Comparison of ENCODE assay signal across 11 mouse cellular contexts in the genomic region with DNA sequence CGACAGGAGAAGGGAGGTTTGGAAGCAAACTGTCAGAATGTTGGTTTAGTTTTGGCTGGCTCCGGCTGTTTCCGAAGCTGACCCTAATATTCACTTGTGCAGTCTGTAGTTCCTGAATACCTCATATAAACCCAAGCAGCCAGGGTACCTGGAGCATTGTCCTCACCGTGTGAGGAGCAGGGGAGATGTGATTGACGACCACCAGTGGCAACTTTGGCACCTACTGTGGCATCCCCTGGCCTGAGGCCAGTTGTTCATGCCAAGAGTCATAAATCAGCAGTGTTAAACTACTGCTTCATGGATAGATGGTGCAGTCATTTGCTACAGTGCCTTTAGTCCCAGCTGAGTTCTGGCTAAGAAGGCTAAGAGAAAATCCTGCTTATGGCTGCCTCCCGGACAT. TPM values are rescaled to one million over a fixed set of nuclear protein-coding genes. Genes with fewer than 3 reads are reported as not detected.
DNase-seq lines count a peak whose midpoint lies in the region.
"Had no signal": no experiment of that assay in that cellular context is flagged by ENCODE, and none has a peak within 500 bp of the region (broad histone marks: within the 10 kb centered on the region; RNA-seq: fewer than 3 reads in every experiment).

No protein-coding gene starts in this region.

- intact Hi-C loops in gastrocnemius, postnatal 14 days (cut with DNase I; ENCODE audit: low total_unique reads), result no loop called here

- DNase-seq in gastrocnemius, postnatal 14 days, result peak; percentile 20
- no peak for DNase-seq in gastrocnemius, adult 18-20 months (ENCODE audit: low spot score)
- DNase-seq in kidney, postnatal 4 days, result peak; percentile 14 to 23
- DNase-seq in kidney, adult 18-20 months, result no peak
- peak; percentile 15 for DNase-seq in ovary, postnatal 14 days (ENCODE audit: low spot score)
- no peak for DNase-seq in ovary, postnatal 36 days (ENCODE audit: low spot score)
- DNase-seq in B cell, adult 2 months, result no peak
- DNase-seq: kidney, postnatal 36 days; lung, adult 18-20 months; right cerebral cortex, postnatal 4 days; thymus, postnatal 4 days had no signal

RNA-seq across cellular contexts. Expression of gene Sfmbt2, which starts 49.2 kb away (rescaled TPM):
- under 1 TPM; 0.31 to 0.40 TPM for total RNA-seq in gastrocnemius, postnatal 14 days (2021)
- total RNA-seq in gastrocnemius, adult 18-20 months (2021), result under 1 TPM; 0.07 to 0.09 TPM

Comparison
In these comparisons a context has a peak if more than half of its experiments do, and no peak if none do; other contexts are left out.
1. DNase-seq: peak in gastrocnemius, postnatal 14 days (single experiment), kidney, postnatal 4 days (2 of 2) and ovary, postnatal 14 days (single experiment); none in gastrocnemius, adult 18-20 months (single experiment), kidney, adult 18-20 months (single experiment), ovary, postnatal 36 days (single experiment) and B cell, adult 2 months (0 of 2).